Mouse (Mus musculus): Measurements from ENCODE around the gene Ovgp1. TPM values are rescaled to one million over a fixed set of nuclear protein-coding genes. Genes with fewer than 3 reads are reported as not detected.
A peak's percentile ranks its signal among the peaks of the same experiment; 100 is the strongest.

Gene Ovgp1
- polyA plus RNA-seq, 1 experiment, result not detected

- H3K36me3 ChIP-seq (ENCODE audit: control insufficient read depth), result peaks cover 18% of the 10 kb centered on the region
- H3K9me3 ChIP-seq (ENCODE audit: control insufficient read depth, low read length), result no peaks in the 10 kb centered on the region
- H3K4me1 ChIP-seq (ENCODE audit: control insufficient read depth), result peaks cover 4% of the 10 kb centered on the region; the same call in 1 of the 2 replicates
- no peaks in the 10 kb centered on the region for H3K27me3 ChIP-seq (ENCODE audit: control insufficient read depth)
- TF ChIP-seq TAL1 (IDR thresholded peaks at IDR 0.05; ENCODE audit: low read length), result no peak
- no peak for TF ChIP-seq GATA1 (IDR thresholded peaks at IDR 0.05; ENCODE audit: low read length)
- no peak overlapping the region for H3K4me3 ChIP-seq (replicated peaks)
Measured at GRCm38 (mm10) chr3:105935033-105935432, 38.5 kb upstream of the Ovgp1 start.

GRCm38 (mm10) chr3:105936111-105936510 is 37.4 kb upstream of the Ovgp1 start:
- Histone ChIP-seq H3K27me3 (ENCODE audit: control insufficient read depth) (no peaks in the 10 kb centered on the region), H3K36me3 (ENCODE audit: control insufficient read depth) (peaks cover 29% of the 10 kb centered on the region), H3K9me3 (ENCODE audit: control insufficient read depth, low read length) (no peaks in the 10 kb centered on the region), H3K4me1 (ENCODE audit: control insufficient read depth) (peaks cover 4% of the 10 kb centered on the region; the same call in 1 of the 2 replicates), H3K4me3 (replicated peaks) (no peak overlapping the region)
- TF ChIP-seq TAL1 (IDR thresholded peaks at IDR 0.05; ENCODE audit: low read length) (no peak), GATA1 (IDR thresholded peaks at IDR 0.05; ENCODE audit: low read length) (no peak)

DNA sequence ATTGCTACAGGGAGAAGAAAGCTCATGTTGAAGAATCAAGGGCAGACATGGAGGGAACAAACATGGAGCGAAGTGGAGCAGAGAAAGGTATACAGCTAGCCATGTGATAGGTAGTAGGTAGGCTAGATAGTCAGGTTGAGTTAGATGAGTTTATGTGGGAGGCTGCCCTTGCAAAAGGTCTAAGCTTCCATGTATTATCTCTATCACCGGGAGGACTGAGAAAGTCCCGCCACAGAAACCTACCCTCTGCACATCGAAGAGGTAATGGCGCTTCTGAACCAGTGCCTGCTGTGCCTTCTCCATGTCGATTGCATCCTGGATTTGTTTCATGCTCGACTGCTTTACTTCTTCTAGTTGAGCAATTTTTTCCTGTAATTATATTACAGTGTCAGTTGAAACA is 22.2 kb upstream of the Ovgp1 start:
- Histone ChIP-seq H3K4me3 (replicated peaks) (no peak overlapping the region), H3K27me3 (ENCODE audit: control insufficient read depth) (no peaks in the 10 kb centered on the region), H3K9me3 (ENCODE audit: control insufficient read depth, low read length) (no peaks in the 10 kb centered on the region), H3K4me1 (ENCODE audit: control insufficient read depth) (peaks cover 14% of the 10 kb centered on the region), H3K36me3 (ENCODE audit: control insufficient read depth) (peaks cover 100% of the 10 kb centered on the region)
- TF ChIP-seq TAL1 (IDR thresholded peaks at IDR 0.05; ENCODE audit: low read length) (no peak), GATA1 (IDR thresholded peaks at IDR 0.05; ENCODE audit: low read length) (no peak)

DNA sequence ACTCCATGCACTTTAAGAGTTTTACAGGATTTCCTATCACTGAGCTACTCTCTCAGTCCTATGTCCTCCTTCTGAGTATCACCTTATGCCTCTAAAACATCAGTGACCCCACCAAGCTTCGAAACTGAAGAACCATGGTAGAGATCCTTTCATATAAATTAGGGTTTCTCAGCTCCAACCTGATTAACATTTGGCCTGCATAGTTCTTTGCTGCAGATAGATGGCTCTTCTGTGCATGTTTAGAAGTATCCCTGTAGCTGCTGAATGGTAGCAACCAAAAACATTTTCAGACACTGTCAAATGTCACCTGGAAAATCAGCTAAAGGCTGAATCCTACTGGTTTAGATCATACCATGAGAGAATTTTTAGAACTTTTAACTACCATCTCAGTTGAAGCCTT is 16.3 kb upstream of the Ovgp1 start:
- H3K27me3 ChIP-seq (ENCODE audit: control insufficient read depth), result no peaks in the 10 kb centered on the region
- H3K4me3 ChIP-seq (replicated peaks), result peak overlapping the region; percentile 75
- H3K4me1 ChIP-seq (ENCODE audit: control insufficient read depth), result peaks cover 37% of the 10 kb centered on the region
- peaks cover 2% of the 10 kb centered on the region; the same call in 1 of the 2 replicates for H3K9me3 ChIP-seq (ENCODE audit: control insufficient read depth, low read length)
- TF ChIP-seq GATA1 (IDR thresholded peaks at IDR 0.05; ENCODE audit: low read length) (no peak), TAL1 (IDR thresholded peaks at IDR 0.05; ENCODE audit: low read length) (no peak)
- H3K36me3 ChIP-seq (ENCODE audit: control insufficient read depth), result peaks cover 71% of the 10 kb centered on the region

DNA sequence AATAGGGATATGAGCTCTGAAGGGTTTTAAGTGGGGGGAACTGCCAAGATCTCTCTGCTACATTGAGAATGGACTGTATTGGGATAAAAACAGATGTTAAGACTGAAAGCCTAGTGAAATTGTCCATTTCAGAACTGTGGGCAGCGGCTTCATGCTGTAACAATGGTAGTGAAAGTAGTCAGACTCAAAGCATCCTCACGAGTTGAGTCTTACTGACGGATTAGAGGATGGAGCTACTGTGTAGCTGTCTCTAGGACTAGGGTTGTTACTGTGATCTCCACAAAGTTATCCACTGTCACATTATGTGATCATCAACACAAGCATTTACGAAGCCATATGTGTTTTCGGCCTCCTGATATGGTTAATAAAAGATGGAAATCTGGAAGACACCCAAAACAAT is 15.3 kb upstream of the Ovgp1 start:
- peaks cover 71% of the 10 kb centered on the region for H3K36me3 ChIP-seq (ENCODE audit: control insufficient read depth)
- peak overlapping the region; percentile 75 for H3K4me3 ChIP-seq (replicated peaks)
- H3K9me3 ChIP-seq (ENCODE audit: control insufficient read depth, low read length), result peaks cover 2% of the 10 kb centered on the region; the same call in 1 of the 2 replicates
- H3K4me1 ChIP-seq (ENCODE audit: control insufficient read depth), result peaks cover 37% of the 10 kb centered on the region
- no peak for TF ChIP-seq TAL1 (IDR thresholded peaks at IDR 0.05; ENCODE audit: low read length)
- TF ChIP-seq GATA1 (IDR thresholded peaks at IDR 0.05; ENCODE audit: low read length), result no peak
- H3K27me3 ChIP-seq (ENCODE audit: control insufficient read depth), result no peaks in the 10 kb centered on the region

DNA sequence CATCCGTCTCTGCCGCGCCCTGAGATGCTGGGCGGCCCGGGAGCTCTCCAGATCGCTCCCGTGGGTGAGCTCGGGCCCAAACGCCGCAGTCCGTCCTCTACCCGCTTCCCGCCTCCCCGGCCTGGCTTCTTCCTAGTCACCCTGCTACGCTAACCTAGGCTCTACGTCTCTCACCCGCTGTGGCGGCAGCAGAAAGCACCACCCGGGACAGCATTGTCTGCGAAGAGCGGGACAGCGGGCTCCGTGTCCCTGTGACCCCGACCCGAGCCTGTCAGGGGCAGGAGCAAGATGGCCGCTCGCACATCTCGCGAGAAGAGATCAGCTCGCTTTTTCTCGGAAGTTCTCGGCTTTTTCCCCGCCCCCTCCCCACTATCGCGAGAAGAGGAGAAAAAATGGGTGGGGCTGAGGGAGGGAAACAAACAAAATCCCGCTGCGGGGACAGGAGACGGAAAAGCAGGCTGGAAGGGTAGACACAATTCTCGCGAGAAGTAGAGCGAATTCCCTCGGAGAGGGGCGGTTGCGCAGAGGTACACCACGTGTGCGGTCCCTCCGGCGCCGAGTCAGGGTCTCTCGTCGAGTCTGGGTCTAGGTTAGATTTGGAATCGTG is 14.4 kb upstream of the Ovgp1 start, which contains the start of gene Wdr77:
TSS of gene Wdr77 (plus strand) at position 396 of the 607 bp plus-strand sequence.
- Histone ChIP-seq H3K36me3 (ENCODE audit: control insufficient read depth) (peaks cover 69% of the 10 kb centered on the region), H3K9me3 (ENCODE audit: control insufficient read depth, low read length) (peaks cover 2% of the 10 kb centered on the region; the same call in 1 of the 2 replicates), H3K27me3 (ENCODE audit: control insufficient read depth) (no peaks in the 10 kb centered on the region), H3K4me1 (ENCODE audit: control insufficient read depth) (peaks cover 37% of the 10 kb centered on the region), H3K4me3 (replicated peaks) (peak within 1 kb of the TSS; percentile 75)
- TF ChIP-seq TAL1 (IDR thresholded peaks at IDR 0.05; ENCODE audit: low read length) (no peak), GATA1 (IDR thresholded peaks at IDR 0.05; ENCODE audit: low read length) (no peak)

DNA sequence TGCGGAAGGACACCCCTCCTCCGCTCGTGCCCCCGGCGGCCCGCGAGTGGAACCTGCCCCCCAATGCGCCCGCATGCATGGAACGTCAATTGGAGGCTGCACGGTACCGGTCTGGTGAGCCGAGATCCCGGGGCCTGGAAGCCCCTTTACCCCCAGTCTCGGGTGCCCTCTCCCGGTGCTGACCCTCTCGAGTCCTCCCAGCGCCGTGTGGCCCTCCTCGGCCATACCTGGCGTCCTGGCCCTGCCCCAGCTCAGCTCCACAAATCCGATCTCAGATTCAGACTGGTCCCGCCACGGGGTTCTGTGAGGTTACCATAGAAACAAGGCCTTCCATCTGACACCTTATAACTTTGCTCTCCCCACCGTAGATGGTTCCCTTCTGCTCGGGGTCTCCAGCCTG is 13.9 kb upstream of the Ovgp1 start:
- no peak for TF ChIP-seq TAL1 (IDR thresholded peaks at IDR 0.05; ENCODE audit: low read length)
- no peak for TF ChIP-seq GATA1 (IDR thresholded peaks at IDR 0.05; ENCODE audit: low read length)
- H3K27me3 ChIP-seq (ENCODE audit: control insufficient read depth), result no peaks in the 10 kb centered on the region
- peaks cover 2% of the 10 kb centered on the region; the same call in 1 of the 2 replicates for H3K9me3 ChIP-seq (ENCODE audit: control insufficient read depth, low read length)
- H3K4me1 ChIP-seq (ENCODE audit: control insufficient read depth), result peaks cover 37% of the 10 kb centered on the region
- peaks cover 69% of the 10 kb centered on the region for H3K36me3 ChIP-seq (ENCODE audit: control insufficient read depth)
- peak overlapping the region; percentile 75 for H3K4me3 ChIP-seq (replicated peaks)

DNA sequence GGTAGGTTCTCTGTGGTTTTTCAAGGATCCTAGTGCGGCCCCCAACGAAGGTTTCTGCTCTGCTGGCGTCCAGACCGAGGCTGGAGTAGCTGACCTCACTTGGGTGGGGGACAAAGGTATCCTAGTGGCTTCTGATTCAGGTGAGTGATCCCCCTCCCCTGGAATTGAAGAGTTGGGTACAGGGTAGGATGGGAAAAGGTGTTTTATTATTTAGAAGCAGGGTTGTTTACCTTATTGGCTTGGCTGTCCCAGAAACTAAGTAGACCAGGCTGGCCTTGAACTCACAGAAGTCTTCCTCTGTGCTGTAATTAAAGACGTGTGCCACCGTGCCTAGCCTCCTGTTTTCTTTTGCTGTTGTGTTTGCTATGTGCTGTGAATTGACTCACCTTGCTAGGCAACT is 13.5 kb upstream of the Ovgp1 start, which contains the start of gene Atp5f1:
TSS of gene Atp5f1 (minus strand) at position 101 of the 400 bp plus-strand sequence.
- TF ChIP-seq GATA1 (IDR thresholded peaks at IDR 0.05; ENCODE audit: low read length), result no peak
- no peak for TF ChIP-seq TAL1 (IDR thresholded peaks at IDR 0.05; ENCODE audit: low read length)
- H3K4me3 ChIP-seq (replicated peaks), result peak within 1 kb of the TSS; percentile 75
- H3K4me1 ChIP-seq (ENCODE audit: control insufficient read depth), result peaks cover 36% of the 10 kb centered on the region
- H3K27me3 ChIP-seq (ENCODE audit: control insufficient read depth), result no peaks in the 10 kb centered on the region
- H3K9me3 ChIP-seq (ENCODE audit: control insufficient read depth, low read length), result peaks cover 2% of the 10 kb centered on the region; the same call in 1 of the 2 replicates
- H3K36me3 ChIP-seq (ENCODE audit: control insufficient read depth), result peaks cover 69% of the 10 kb centered on the region

DNA sequence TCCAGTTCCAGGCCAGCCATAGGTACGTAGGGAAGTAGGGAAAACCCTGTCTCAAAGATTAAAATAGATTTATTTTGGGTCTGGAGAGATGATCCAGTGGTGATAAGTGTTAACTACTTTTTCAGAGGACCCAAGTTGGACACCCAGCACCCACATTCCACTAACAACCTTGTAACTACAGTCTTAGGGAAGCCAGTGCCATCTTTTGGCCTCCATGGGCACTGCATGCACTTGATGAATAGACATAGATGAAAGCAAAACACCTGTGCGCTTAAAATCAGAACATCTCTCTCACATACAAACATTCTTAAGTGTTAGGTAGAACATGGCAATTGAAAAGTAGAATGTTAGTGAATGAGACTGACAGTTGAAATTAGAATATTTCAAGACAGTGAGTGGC is 12.8 kb upstream of the Ovgp1 start:
- H3K9me3 ChIP-seq (ENCODE audit: control insufficient read depth, low read length), result peaks cover 2% of the 10 kb centered on the region; the same call in 1 of the 2 replicates
- no peaks in the 10 kb centered on the region for H3K27me3 ChIP-seq (ENCODE audit: control insufficient read depth)
- H3K4me3 ChIP-seq (replicated peaks), result peak overlapping the region; percentile 75
- H3K36me3 ChIP-seq (ENCODE audit: control insufficient read depth), result peaks cover 69% of the 10 kb centered on the region
- H3K4me1 ChIP-seq (ENCODE audit: control insufficient read depth), result peaks cover 35% of the 10 kb centered on the region
- TF ChIP-seq GATA1 (IDR thresholded peaks at IDR 0.05; ENCODE audit: low read length) (no peak), TAL1 (IDR thresholded peaks at IDR 0.05; ENCODE audit: low read length) (no peak)
